Mouse (Mus musculus) liver, adult 10 weeks (tissue): ENCODE data around the gene Utp15. TPM values are rescaled to one million over a fixed set of nuclear protein-coding genes. Genes with fewer than 3 reads are reported as not detected.

ENCODE experiments used
- polyA plus RNA-seq: library from polyadenylated mRNA; stranded (reverse); fragments of 350-450 nt; fragmentation: Illumina TruSeq; extraction: RNeasy Lipid Tissue Mini Kit (QIAGEN cat#74804); gene quantifications from one replicate; pipeline ENCODE4 v1.2.3, GENCODE M21; 2014; ENCODE audit warnings: low read depth, low replicate concordance

The Utp15 gene
- polyA plus RNA-seq: 5.2 TPM

GRCm38 (mm10) chr13:98262636-98263457 is at the start of gene Utp15, which contains the start of gene Ankra2:
TSS of gene Utp15 (minus strand) at chr13:98263041.
TSS of gene Ankra2 (plus strand) at chr13:98263074.

GRCm38 (mm10) chr13:98279686-98280085 is 16.8 kb upstream of the Utp15 start, which contains the start of gene Gm21976:
TSS of gene Gm21976 (plus strand) at chr13:98279887.

GRCm38 (mm10) chr13:98205771-98206545 is 56.9 kb downstream of the Utp15 start, which contains the start of gene Arhgef28:
TSS of gene Arhgef28 (minus strand) at chr13:98206439.

Other genes starting within 250 kb of the Utp15 start
- gene Arhgef28, start 56.6 kb downstream of the Utp15 start, polyA plus RNA-seq: not detected
- gene Ankra2, start within 50 bp of the Utp15 start, polyA plus RNA-seq: 14.5 TPM
- not detected for gene Gm21976, start 16.8 kb upstream of the Utp15 start, polyA plus RNA-seq
- 375 TPM for gene Btf3, start 54.0 kb upstream of the Utp15 start, polyA plus RNA-seq
- not detected for gene Foxd1, start 91.2 kb upstream of the Utp15 start, polyA plus RNA-seq
- 1.0 TPM for gene Gm10320, start 229.0 kb upstream of the Utp15 start, polyA plus RNA-seq